Mouse (Mus musculus): ENCODE data around the gene Atp8b5. TPM values are rescaled to one million over a fixed set of nuclear protein-coding genes. Genes with fewer than 3 reads are reported as not detected.

Atp8b5 gene
- polyA plus RNA-seq, 1 experiment = 0.77 TPM

- Histone ChIP-seq H3K4me3 (ENCODE audit: insufficient read depth, low read length) (no peak overlapping the region), H3K27ac (ENCODE audit: insufficient read depth, low read length) (no peak overlapping the region), H3K4me1 (ENCODE audit: control insufficient read depth, insufficient read depth, low read length) (0 out of 2 replicates have a peak, but pooled peaks cover 2% of the 10 kb centered on the region)
- TF ChIP-seq POLR2A (IDR thresholded peaks at IDR 0.05; ENCODE audit: extremely low read depth, insufficient read depth, low read length) (no peak), CTCF (IDR thresholded peaks at IDR 0.05; ENCODE audit: extremely low read depth, insufficient read depth, low read length) (no peak)
These were observed 18.1 kb upstream of the Atp8b5 start for GRCm38 (mm10) chr4:43248909-43249308.

- TF ChIP-seq POLR2A (IDR thresholded peaks at IDR 0.05; ENCODE audit: extremely low read depth, insufficient read depth, low read length) = no peak
- no peak for TF ChIP-seq CTCF (IDR thresholded peaks at IDR 0.05; ENCODE audit: extremely low read depth, insufficient read depth, low read length)
- Histone ChIP-seq H3K4me1 (ENCODE audit: control insufficient read depth, insufficient read depth, low read length) (0 out of 2 replicates have a peak, but pooled peaks cover 2% of the 10 kb centered on the region), H3K27ac (ENCODE audit: insufficient read depth, low read length) (no peak overlapping the region), H3K4me3 (ENCODE audit: insufficient read depth, low read length) (no peak overlapping the region)
These were observed 15.7 kb upstream of the Atp8b5 start for GRCm38 (mm10) chr4:43251269-43251668.

GRCm38 (mm10) chr4:43257040-43257439, 9.9 kb upstream of the Atp8b5 start:
- H3K4me1 ChIP-seq (ENCODE audit: control insufficient read depth, insufficient read depth, low read length) = no peaks in the 10 kb centered on the region
- no peak overlapping the region for H3K4me3 ChIP-seq (ENCODE audit: insufficient read depth, low read length)
- no peak overlapping the region for H3K27ac ChIP-seq (ENCODE audit: insufficient read depth, low read length)
- TF ChIP-seq POLR2A (IDR thresholded peaks at IDR 0.05; ENCODE audit: extremely low read depth, insufficient read depth, low read length) (no peak), CTCF (IDR thresholded peaks at IDR 0.05; ENCODE audit: extremely low read depth, insufficient read depth, low read length) (no peak)

GRCm38 (mm10) chr4:43258556-43258955, 8.4 kb upstream of the Atp8b5 start:
- TF ChIP-seq POLR2A (IDR thresholded peaks at IDR 0.05; ENCODE audit: extremely low read depth, insufficient read depth, low read length) (no peak), CTCF (IDR thresholded peaks at IDR 0.05; ENCODE audit: extremely low read depth, insufficient read depth, low read length) (no peak)
- Histone ChIP-seq H3K27ac (ENCODE audit: insufficient read depth, low read length) (no peak overlapping the region), H3K4me3 (ENCODE audit: insufficient read depth, low read length) (no peak overlapping the region), H3K4me1 (ENCODE audit: control insufficient read depth, insufficient read depth, low read length) (no peaks in the 10 kb centered on the region)

- Histone ChIP-seq H3K4me3 (ENCODE audit: insufficient read depth, low read length) (no peak overlapping the region), H3K27ac (ENCODE audit: insufficient read depth, low read length) (no peak overlapping the region), H3K4me1 (ENCODE audit: control insufficient read depth, insufficient read depth, low read length) (no peaks in the 10 kb centered on the region)
- TF ChIP-seq POLR2A (IDR thresholded peaks at IDR 0.05; ENCODE audit: extremely low read depth, insufficient read depth, low read length) = no peak
- TF ChIP-seq CTCF (IDR thresholded peaks at IDR 0.05; ENCODE audit: extremely low read depth, insufficient read depth, low read length) = no peak
These were observed 7.5 kb upstream of the Atp8b5 start for GRCm38 (mm10) chr4:43259435-43259834.

- H3K4me1 ChIP-seq (ENCODE audit: control insufficient read depth, insufficient read depth, low read length) = no peaks in the 10 kb centered on the region
- no peak overlapping the region for H3K27ac ChIP-seq (ENCODE audit: insufficient read depth, low read length)
- TF ChIP-seq POLR2A (IDR thresholded peaks at IDR 0.05; ENCODE audit: extremely low read depth, insufficient read depth, low read length) (no peak), CTCF (IDR thresholded peaks at IDR 0.05; ENCODE audit: extremely low read depth, insufficient read depth, low read length) (no peak)
- no peak overlapping the region for H3K4me3 ChIP-seq (ENCODE audit: insufficient read depth, low read length)
These were observed 6.9 kb upstream of the Atp8b5 start for GRCm38 (mm10) chr4:43260096-43260495.

GRCm38 (mm10) chr4:43262821-43263220, 4.1 kb upstream of the Atp8b5 start:
- no peak overlapping the region for H3K27ac ChIP-seq (ENCODE audit: insufficient read depth, low read length)
- TF ChIP-seq POLR2A (IDR thresholded peaks at IDR 0.05; ENCODE audit: extremely low read depth, insufficient read depth, low read length) = no peak
- TF ChIP-seq CTCF (IDR thresholded peaks at IDR 0.05; ENCODE audit: extremely low read depth, insufficient read depth, low read length) = no peak
- no peaks in the 10 kb centered on the region for H3K4me1 ChIP-seq (ENCODE audit: control insufficient read depth, insufficient read depth, low read length)
- no peak overlapping the region for H3K4me3 ChIP-seq (ENCODE audit: insufficient read depth, low read length)

GRCm38 (mm10) chr4:43266146-43266545, 813 bp upstream of the Atp8b5 start:
- TF ChIP-seq CTCF (IDR thresholded peaks at IDR 0.05; ENCODE audit: extremely low read depth, insufficient read depth, low read length) = no peak
- no peak for TF ChIP-seq POLR2A (IDR thresholded peaks at IDR 0.05; ENCODE audit: extremely low read depth, insufficient read depth, low read length)
- Histone ChIP-seq H3K4me1 (ENCODE audit: control insufficient read depth, insufficient read depth, low read length) (no peaks in the 10 kb centered on the region), H3K27ac (ENCODE audit: insufficient read depth, low read length) (no peak overlapping the region), H3K4me3 (ENCODE audit: insufficient read depth, low read length) (no peak overlapping the region)

GRCm38 (mm10) chr4:43267323-43267658, 332 bp downstream of the Atp8b5 start:
- no peak for TF ChIP-seq POLR2A (IDR thresholded peaks at IDR 0.05; ENCODE audit: extremely low read depth, insufficient read depth, low read length)
- peak overlapping the region; percentile 16; the same call in 1 of the 2 replicates for H3K4me3 ChIP-seq (ENCODE audit: insufficient read depth, low read length)
- H3K4me1 ChIP-seq (ENCODE audit: control insufficient read depth, insufficient read depth, low read length) = no peaks in the 10 kb centered on the region
- no peak overlapping the region for H3K27ac ChIP-seq (ENCODE audit: insufficient read depth, low read length)

- H3K4me1 ChIP-seq (ENCODE audit: control insufficient read depth, insufficient read depth, low read length) = peaks cover 2% of the 10 kb centered on the region
- TF ChIP-seq CTCF (IDR thresholded peaks at IDR 0.05; ENCODE audit: extremely low read depth, insufficient read depth, low read length) (no peak), POLR2A (IDR thresholded peaks at IDR 0.05; ENCODE audit: extremely low read depth, insufficient read depth, low read length) (no peak)
- H3K4me3 ChIP-seq (ENCODE audit: insufficient read depth, low read length) = no peak overlapping the region
- H3K27ac ChIP-seq (ENCODE audit: insufficient read depth, low read length) = no peak overlapping the region
These were observed 18.5 kb downstream of the Atp8b5 start for GRCm38 (mm10) chr4:43285476-43285875.

- Histone ChIP-seq H3K4me1 (ENCODE audit: control insufficient read depth, insufficient read depth, low read length) (peaks cover 2% of the 10 kb centered on the region), H3K4me3 (ENCODE audit: insufficient read depth, low read length) (no peak overlapping the region), H3K27ac (ENCODE audit: insufficient read depth, low read length) (no peak overlapping the region)
- TF ChIP-seq CTCF (IDR thresholded peaks at IDR 0.05; ENCODE audit: extremely low read depth, insufficient read depth, low read length) = no peak
- no peak for TF ChIP-seq POLR2A (IDR thresholded peaks at IDR 0.05; ENCODE audit: extremely low read depth, insufficient read depth, low read length)
These were observed 20.3 kb downstream of the Atp8b5 start for GRCm38 (mm10) chr4:43287305-43287704.

All from cortical plate, adult 2 months (tissue).